Mouse (Mus musculus) liver, adult 2 months (tissue): ENCODE measurements around the gene Tex2. TPM values are rescaled to one million over a fixed set of nuclear protein-coding genes. Genes with fewer than 3 reads are reported as not detected.
"Not testable (repeated sequence)": the region's sequence is repeated elsewhere in the genome, so short reads cannot be mapped to it uniquely, and the experiment has no call there.

Experiments
- DNase-seq: peaks from one replicate; pipeline ENCODE4 v3.0.0-alpha.2; 2011; ENCODE audit warnings: low read depth, low spot score; ENCODE audit errors: extremely low read depth
- H3K27ac ChIP-seq: fragments of 200-500 bp; replicated peaks from 2 replicates; pipeline ENCODE4 v1.5.1; 2012; ENCODE audit warnings: low read depth, mild to moderate bottlenecking, control low read depth, inconsistent platforms, low read length; ENCODE audit not compliant: insufficient read depth
- H3K27me3 ChIP-seq: fragments of 200-500 bp; 2 replicates; pipeline ENCODE4 v1.6.1; 2012; ENCODE audit warnings: mild to moderate bottlenecking, moderate library complexity, low read length, inconsistent platforms; ENCODE audit not compliant: control insufficient read depth, insufficient read depth
- H3K36me3 ChIP-seq: fragments of 200-500 bp; 2 replicates; pipeline ENCODE4 v1.6.1; 2012; ENCODE audit warnings: low read length, inconsistent platforms; ENCODE audit not compliant: control insufficient read depth, insufficient read depth
- H3K4me1 ChIP-seq: fragments of 200-500 bp; 2 replicates; pipeline ENCODE4 v1.6.1; 2011; ENCODE audit warnings: low read length; ENCODE audit not compliant: control insufficient read depth, insufficient read depth
- H3K4me3 ChIP-seq: fragments of 200-500 bp; 2 replicates; pipeline ENCODE4 v1.5.1; 2011; ENCODE audit warnings: low read depth, mild to moderate bottlenecking, control low read depth, low read length, moderate library complexity; ENCODE audit not compliant: insufficient read depth
- H3K79me2 ChIP-seq: fragments of 200-500 bp; 2 replicates; pipeline ENCODE4 v1.6.1; 2012; ENCODE audit warnings: inconsistent platforms, mild to moderate bottlenecking, low read length, moderate library complexity; ENCODE audit not compliant: control insufficient read depth, insufficient read depth
- H3K9ac ChIP-seq: fragments of 200-500 bp; 2 replicates; pipeline ENCODE4 v1.6.1; 2012; ENCODE audit warnings: low read depth, mild to moderate bottlenecking, control low read depth, inconsistent platforms, low read length
- CTCF ChIP-seq: fragments of 200-500 bp; IDR thresholded peaks from 2 replicates; pipeline ENCODE4 v1.5.1; 2011; ENCODE audit warnings: low read depth, low read length, control low read depth
- POLR2A ChIP-seq: fragments of 200-500 bp; IDR thresholded peaks from 2 replicates; pipeline ENCODE4 v1.6.1; 2011; ENCODE audit warnings: low read length, control low read depth; ENCODE audit not compliant: insufficient read depth; ENCODE audit errors: extremely low read depth
- WGBS: fragments of 180-500 bp; shearing (Covaris S2); methylation state at CpG from one replicate; pipeline ENCODE4 v1.1.7; 2018; 5-methylcytosine and 5-hydroxymethylcytosine counted together
- polyA plus RNA-seq: library from polyadenylated mRNA; depleted of rRNA; stranded (reverse); fragments of >200 nt; gene quantifications from 2 replicates; pipeline ENCODE4 v1.2.3, GENCODE M21; 2012
- total RNA-seq: library from RNA; depleted of rRNA; stranded (reverse); fragments of >200 nt; gene quantifications from 2 replicates; pipeline ENCODE4 v1.2.3, GENCODE M21; 2014

Gene Tex2
- total and polyA plus RNA-seq, 2 experiments, result 45.3 to 60.4 TPM

GRCm38 (mm10) chr11:106583801-106584200 lies 29.4 kb downstream of the Tex2 start:
- 83% methylated on average over 1 of the region's 1 CpGs for WGBS
- Histone ChIP-seq H3K36me3 (no peaks in the 10 kb centered on the region), H3K27ac (peak overlapping the region; percentile 53), H3K27me3 (no peaks in the 10 kb centered on the region), H3K4me3 (no peak overlapping the region), H3K4me1 (peaks cover 46% of the 10 kb centered on the region), H3K79me2 (peaks cover 43% of the 10 kb centered on the region), H3K9ac (no peak overlapping the region)
- TF ChIP-seq CTCF, result no peak
- no peak for TF ChIP-seq POLR2A
- DNase-seq, result no peak

DNA sequence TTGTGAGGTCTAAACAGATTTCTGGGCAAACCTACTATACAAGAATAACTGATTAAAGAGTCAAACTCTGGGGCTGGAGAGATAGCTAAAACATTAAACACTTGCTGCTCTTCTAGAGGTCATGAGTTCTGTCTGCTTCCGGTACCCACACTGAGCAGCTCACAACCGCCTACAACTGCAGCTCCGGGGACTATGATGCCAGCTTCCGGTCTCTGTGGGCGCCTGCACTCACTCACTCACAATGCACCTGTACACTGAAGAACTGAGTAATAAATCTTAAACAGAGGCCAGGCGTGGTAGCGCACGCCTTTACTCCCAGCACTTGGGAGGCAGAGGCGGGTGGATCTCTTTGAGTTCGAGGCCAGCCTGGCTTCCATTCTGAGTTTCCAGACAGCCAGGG lies 31.9 kb downstream of the Tex2 start:
- H3K4me1 ChIP-seq, result peaks cover 45% of the 10 kb centered on the region
- WGBS, result 38% methylated on average over 10 of the region's 10 CpGs
- peak overlapping the region; percentile 54 for H3K4me3 ChIP-seq
- TF ChIP-seq POLR2A (0 out of 2 replicates have a peak, but pooled peaks have one; percentile 12), CTCF (no peak)
- peak overlapping the region; percentile 81 for H3K9ac ChIP-seq
- H3K36me3 ChIP-seq, result no peaks in the 10 kb centered on the region
- peaks cover 45% of the 10 kb centered on the region for H3K79me2 ChIP-seq
- H3K27me3 ChIP-seq, result no peaks in the 10 kb centered on the region
- peak overlapping the region; percentile 88 for H3K27ac ChIP-seq
- peak; percentile 72 for DNase-seq

DNA sequence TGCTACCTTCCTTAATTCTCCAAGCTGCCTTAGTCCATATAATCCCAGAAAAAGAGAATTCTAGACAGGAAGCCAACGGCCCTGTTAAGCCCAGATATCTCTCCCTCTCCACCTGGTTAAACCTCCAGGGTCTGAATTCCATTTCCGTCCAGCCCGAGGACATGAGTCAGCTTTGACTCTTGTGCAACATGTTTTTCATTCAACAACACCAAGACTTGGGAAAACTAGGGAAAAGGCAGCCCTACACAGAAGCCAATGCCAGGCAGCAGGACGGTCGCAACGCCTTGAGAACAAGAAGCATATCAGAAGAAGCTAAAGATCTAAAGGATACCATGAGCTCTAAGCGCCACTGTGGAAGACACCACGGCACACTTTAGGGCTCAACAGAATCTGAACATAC lies 32.8 kb downstream of the Tex2 start:
- TF ChIP-seq POLR2A (peak; percentile 33; the same call in 1 of the 2 replicates), CTCF (no peak)
- Histone ChIP-seq H3K36me3 (no peaks in the 10 kb centered on the region), H3K79me2 (peaks cover 47% of the 10 kb centered on the region), H3K9ac (peak overlapping the region; percentile 81), H3K27me3 (no peaks in the 10 kb centered on the region), H3K4me1 (peaks cover 42% of the 10 kb centered on the region), H3K27ac (peak overlapping the region; percentile 88), H3K4me3 (peak overlapping the region; percentile 54)
- WGBS, result 21% methylated on average over 8 of the region's 8 CpGs
- peak; percentile 96 for DNase-seq

GRCm38 (mm10) chr11:106579957-106580356 lies 33.3 kb downstream of the Tex2 start:
- no peaks in the 10 kb centered on the region for H3K27me3 ChIP-seq
- TF ChIP-seq POLR2A, result no peak
- no peak for TF ChIP-seq CTCF
- H3K79me2 ChIP-seq, result peaks cover 50% of the 10 kb centered on the region
- peaks cover 41% of the 10 kb centered on the region for H3K4me1 ChIP-seq
- H3K4me3 ChIP-seq, result no peak overlapping the region; the same call in 1 of the 2 replicates
- H3K9ac ChIP-seq, result peak overlapping the region; percentile 48
- peak overlapping the region; percentile 88 for H3K27ac ChIP-seq
- WGBS, result 24% methylated on average over 5 of the region's 5 CpGs
- H3K36me3 ChIP-seq, result no peaks in the 10 kb centered on the region
- DNase-seq, result peak; percentile 94

- Histone ChIP-seq H3K27me3 (no peaks in the 10 kb centered on the region), H3K36me3 (no peaks in the 10 kb centered on the region), H3K4me1 (peaks cover 38% of the 10 kb centered on the region), H3K4me3 (no peak overlapping the region), H3K27ac (peak overlapping the region; percentile 58), H3K79me2 (peaks cover 42% of the 10 kb centered on the region), H3K9ac (0 out of 2 replicates have a peak overlapping the region, but pooled peaks have one; percentile 15)
- 30% methylated on average over 2 of the region's 2 CpGs for WGBS
- TF ChIP-seq CTCF, result no peak
- no peak for TF ChIP-seq POLR2A
- DNase-seq, result peak; percentile 62
These were observed 34.1 kb downstream of the Tex2 start for GRCm38 (mm10) chr11:106579146-106579545.

DNA sequence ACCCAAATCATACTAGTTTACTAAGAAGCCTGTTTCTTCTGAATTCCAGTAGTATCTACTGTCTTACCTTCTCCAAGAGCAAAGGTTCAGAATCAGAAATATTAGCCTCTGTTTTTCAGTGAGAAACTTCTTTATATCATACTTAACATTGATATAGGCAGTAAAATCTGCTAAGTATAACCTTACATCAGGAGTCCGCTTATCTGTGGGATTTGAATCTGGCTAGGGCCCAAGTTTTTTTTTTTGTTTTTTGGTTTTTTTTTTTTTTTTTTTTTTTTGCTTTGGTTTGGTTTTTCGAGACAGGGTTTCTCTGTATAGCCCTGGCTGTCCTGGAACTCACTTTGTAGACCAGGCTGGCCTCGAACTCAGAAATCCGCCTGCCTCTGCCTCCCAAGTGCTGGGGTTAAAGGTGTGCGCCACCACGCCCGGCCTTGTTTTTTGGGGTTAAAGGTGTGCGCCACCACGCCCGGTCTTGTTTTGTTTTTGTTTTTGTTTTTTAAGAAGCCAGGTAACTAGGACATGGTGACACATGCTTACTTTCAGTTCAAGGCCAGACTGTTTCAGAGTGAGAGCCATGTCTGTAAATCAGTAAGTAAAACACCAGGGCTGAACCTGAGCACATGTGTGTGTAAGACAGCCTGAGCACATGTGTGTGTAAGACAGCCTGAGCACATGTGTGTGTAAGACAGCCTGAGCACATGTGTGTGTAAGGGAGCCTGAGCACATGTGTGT lies 35.4 kb downstream of the Tex2 start:
- H3K4me3 ChIP-seq, result not testable (repeated sequence)
- H3K27ac ChIP-seq, result peak overlapping the region; percentile 13; the same call in 1 of the 2 replicates

More for the DNA sequence above, 35.4 kb downstream of the Tex2 start:
- not testable (repeated sequence) for H3K36me3 ChIP-seq, H3K9ac ChIP-seq, H3K27me3 ChIP-seq
- peaks cover 35% of the 10 kb centered on the region; the same call in 1 of the 2 replicates for H3K79me2 ChIP-seq
- DNase-seq, result peak; percentile 58
- 78% methylated on average over 10 of the region's 10 CpGs for WGBS
- H3K4me1 ChIP-seq, result peaks cover 28% of the 10 kb centered on the region
